Mouse (Mus musculus): ENCODE data around the gene Copz1.

DNA sequence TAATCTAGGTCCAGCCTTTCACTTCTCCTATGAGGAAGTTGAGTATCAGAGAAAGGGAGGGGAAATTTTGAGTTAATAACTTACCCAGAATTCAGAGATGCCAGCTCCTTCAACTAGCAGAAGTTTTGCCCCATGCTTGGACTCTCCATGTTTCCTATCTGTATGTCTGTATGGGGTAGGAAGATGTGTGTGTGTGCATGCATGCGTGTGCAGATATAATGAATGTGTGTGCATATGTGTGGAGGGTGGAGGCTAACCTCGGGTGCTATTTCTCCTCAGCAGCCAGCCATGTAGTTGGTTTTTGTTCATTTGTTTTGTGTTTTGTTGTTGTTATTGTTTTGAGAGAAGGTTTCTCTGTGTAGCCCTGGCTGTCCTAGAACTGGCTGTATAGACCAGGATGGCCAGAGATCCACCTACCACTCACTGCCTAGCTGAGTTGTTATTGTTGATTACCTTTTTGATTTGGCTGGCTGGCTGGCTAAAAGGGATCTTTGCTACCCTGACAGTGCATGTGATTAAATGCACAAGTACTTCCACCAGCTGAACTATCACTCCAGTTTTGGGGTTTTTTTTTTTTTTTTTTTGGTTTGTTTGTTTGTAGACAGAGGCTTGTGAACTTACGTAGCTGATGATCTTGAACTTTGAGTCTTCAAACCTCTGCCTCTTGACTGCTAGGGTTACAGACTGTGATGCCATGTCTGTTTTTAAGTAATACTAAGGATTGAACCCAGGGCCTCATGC lies 9.1 kb downstream of the Copz1 start:
- TF ChIP-seq PAX5 (IDR thresholded peaks at IDR 0.05; ENCODE audit: low read length) (no peak), E2F4 (IDR thresholded peaks at IDR 0.05; ENCODE audit: insufficient replicate concordance, low read depth, low read length) (no peak), CTCF (conservative IDR thresholded peaks at IDR 0.05 in 1 of 2, IDR thresholded peaks at IDR 0.05 in 1 of 2; ENCODE audit: low read depth in 2 of 2, low read length in 2 of 2) (no peak), ZNF384 (IDR thresholded peaks at IDR 0.05; ENCODE audit: low read depth, low read length) (no peak), POLR2A (IDR thresholded peaks at IDR 0.05; ENCODE audit: low read depth, low read length) (no peak), ZC3H11A (IDR thresholded peaks at IDR 0.05; ENCODE audit: low read depth, low read length) (no peak), MAFK (IDR thresholded peaks at IDR 0.05; ENCODE audit: insufficient replicate concordance, low read length) (no peak), HCFC1 (IDR thresholded peaks at IDR 0.05; ENCODE audit: low read depth, low read length) (no peak), IRF4 (IDR thresholded peaks at IDR 0.05; ENCODE audit: low read depth, low read length) (no peak)
